9 mouse cellular contexts compared by ENCODE assay signal in genomic region chr7:25282731-25283211, GRCm38 (mm10). TPM values are rescaled to one million over a fixed set of nuclear protein-coding genes. Genes with fewer than 3 reads are reported as not detected.
DNase-seq lines count a peak whose midpoint lies in the region; ATAC-seq and TF ChIP-seq lines count a peak whose summit lies in the region.
"Had no signal": no experiment of that assay in that cellular context is flagged by ENCODE, and none has a peak within 500 bp of the region (broad histone marks: within the 10 kb centered on the region; RNA-seq: fewer than 3 reads in every experiment).

No protein-coding gene starts in this region.

- no peak for ATAC-seq in cerebellum, adult (ENCODE audit: insufficient number of reproducible peaks, low FRiP score, low TSS enrichment)
- no peak for ATAC-seq in embryonic facial prominence, embryonic 13.5 days (ENCODE audit: insufficient number of reproducible peaks, insufficient read depth, low FRiP score, low TSS enrichment, low read depth)
- ATAC-seq in limb, embryonic 15.5 days (ENCODE audit: insufficient number of reproducible peaks, low FRiP score, low TSS enrichment, low read depth): no peak
- ATAC-seq in midbrain, postnatal 0 days (ENCODE audit: low FRiP score): no peak

- peak overlapping the region; percentile 96 for H3K9ac ChIP-seq in ES-E14 (ENCODE audit: insufficient read depth, low read depth, low read length, poor library complexity, severe bottlenecking)
- peak overlapping the region; percentile 89 for H3K9ac ChIP-seq in embryonic facial prominence, embryonic 13.5 days
- peak overlapping the region; percentile 61 for H3K9ac ChIP-seq in limb, embryonic 15.5 days
- H3K9ac ChIP-seq in midbrain, postnatal 0 days (replicated peaks; ENCODE audit: low read length, poor library complexity, severe bottlenecking): peak overlapping the region; percentile 72

- peak overlapping the region; percentile 98 for H3K27ac ChIP-seq in ES-E14 (ENCODE audit: insufficient read depth, low read depth, low read length, poor library complexity, severe bottlenecking)
- peak overlapping the region; percentile 100 for H3K27ac ChIP-seq in embryonic facial prominence, embryonic 13.5 days
- peak overlapping the region; percentile 98 for H3K27ac ChIP-seq in hindbrain, embryonic 10.5 days
- peak overlapping the region; percentile 100 for H3K27ac ChIP-seq in limb, embryonic 15.5 days
- peak overlapping the region; percentile 99 for H3K27ac ChIP-seq in midbrain, postnatal 0 days (ENCODE audit: low read depth, low read length)

- no peak for TF ChIP-seq CTCF in midbrain, postnatal 0 days (IDR thresholded peaks at IDR 0.05)

- WGBS in embryonic facial prominence, embryonic 13.5 days: under 1% methylated on average over 34 of the region's 36 CpGs
- WGBS in hindbrain, embryonic 10.5 days: under 1% methylated on average over 36 of the region's 36 CpGs
- WGBS in limb, embryonic 15.5 days: under 1% methylated on average over 28 of the region's 36 CpGs
- WGBS in midbrain, postnatal 0 days: under 1% methylated on average over 26 of the region's 36 CpGs

- H3K4me2 ChIP-seq in embryonic facial prominence, embryonic 13.5 days: peak overlapping the region; percentile 92
- H3K4me2 ChIP-seq in limb, embryonic 15.5 days: peak overlapping the region; percentile 78
- H3K4me2 ChIP-seq in midbrain, postnatal 0 days (ENCODE audit: low read depth, low read length, poor library complexity, severe bottlenecking): peak overlapping the region; percentile 89

- no peaks in the 10 kb centered on the region for H3K9me3 ChIP-seq in ES-E14 (ENCODE audit: control insufficient read depth, insufficient read depth, low read depth, low read length)
- no peaks in the 10 kb centered on the region for H3K9me3 ChIP-seq in embryonic facial prominence, embryonic 13.5 days
- no peaks in the 10 kb centered on the region for H3K9me3 ChIP-seq in hindbrain, embryonic 10.5 days
- H3K9me3 ChIP-seq in limb, embryonic 15.5 days: no peaks in the 10 kb centered on the region
- H3K9me3 ChIP-seq in midbrain, postnatal 0 days (ENCODE audit: low read length): no peaks in the 10 kb centered on the region

- H3K4me1 ChIP-seq in ES-E14 (ENCODE audit: control insufficient read depth in 2 of 2, insufficient read depth in 2 of 2, low read length in 2 of 2, poor library complexity in 1 of 2): peaks cover 15 to 31% of the 10 kb centered on the region in 2 experiments; a peak in 2 of 4 replicates
- peaks cover 51% of the 10 kb centered on the region for H3K4me1 ChIP-seq in embryonic facial prominence, embryonic 13.5 days
- peaks cover 68% of the 10 kb centered on the region for H3K4me1 ChIP-seq in hindbrain, embryonic 10.5 days (replicated peaks)
- peaks cover 54% of the 10 kb centered on the region for H3K4me1 ChIP-seq in limb, embryonic 15.5 days
- peaks cover 42% of the 10 kb centered on the region for H3K4me1 ChIP-seq in midbrain, postnatal 0 days (ENCODE audit: insufficient read depth, low read length)

- in situ Hi-C loops in ES-E14 (cut with MboI; ENCODE audit: low sequenced_read_pairs in 2 of 2, unreplicated experiment in 2 of 2): no loop called here

- DNase-seq in cerebellum, adult 11 months: peak; percentile 72
- DNase-seq in ES-E14 (ENCODE audit: low read depth, low spot score): no peak
- peak; percentile 66 for DNase-seq in hindbrain, embryonic 10.5 days (ENCODE audit: low spot score)
- DNase-seq in midbrain, postnatal 0 days (ENCODE audit: low spot score): peak; percentile 64
- no peak for DNase-seq in ovary, postnatal 14 days (ENCODE audit: low spot score)

- H3K36me3 ChIP-seq in ES-E14 (ENCODE audit: control insufficient read depth, insufficient read depth, low read length, poor library complexity, severe bottlenecking): peaks cover 31% of the 10 kb centered on the region
- H3K36me3 ChIP-seq in embryonic facial prominence, embryonic 13.5 days: peaks cover 34% of the 10 kb centered on the region
- H3K36me3 ChIP-seq in hindbrain, embryonic 10.5 days: peaks cover 35% of the 10 kb centered on the region
- H3K36me3 ChIP-seq in limb, embryonic 15.5 days: peaks cover 33% of the 10 kb centered on the region
- peaks cover 30% of the 10 kb centered on the region for H3K36me3 ChIP-seq in midbrain, postnatal 0 days (ENCODE audit: insufficient read depth, low read length)

- H3K27me3 ChIP-seq in embryonic facial prominence, embryonic 13.5 days: no peaks in the 10 kb centered on the region
- H3K27me3 ChIP-seq in hindbrain, embryonic 10.5 days (ENCODE audit: insufficient read depth, poor library complexity, severe bottlenecking): no peaks in the 10 kb centered on the region
- H3K27me3 ChIP-seq in limb, embryonic 15.5 days: no peaks in the 10 kb centered on the region
- no peaks in the 10 kb centered on the region for H3K27me3 ChIP-seq in midbrain, postnatal 0 days (ENCODE audit: insufficient read depth, low read length)

- peak overlapping the region; percentile 82 to 95 for H3K4me3 ChIP-seq in ES-E14 (ENCODE audit: insufficient read depth in 1 of 2, low read depth in 1 of 2, low read length in 2 of 2, poor library complexity in 1 of 2, severe bottlenecking in 1 of 2)
- peak overlapping the region; percentile 85 for H3K4me3 ChIP-seq in embryonic facial prominence, embryonic 13.5 days
- peak overlapping the region; percentile 85 for H3K4me3 ChIP-seq in hindbrain, embryonic 10.5 days
- H3K4me3 ChIP-seq in limb, embryonic 15.5 days: peak overlapping the region; percentile 78
- peak overlapping the region; percentile 75 for H3K4me3 ChIP-seq in midbrain, postnatal 0 days (ENCODE audit: low read depth, low read length)

TF ChIP-seq in ES-E14, 5 proteins besides CTCF, POLR2A, EP300 and RAD21:
- TF ChIP-seq ZC3H11A (IDR thresholded peaks at IDR 0.05; ENCODE audit: borderline replicate concordance, low read depth, low read length) (no peak), HCFC1 (IDR thresholded peaks at IDR 0.05; ENCODE audit: borderline replicate concordance, insufficient read depth, low read length) (0 out of 2 replicates have a peak, but pooled peaks have one; percentile 8), CHD2 (IDR thresholded peaks at IDR 0.05; ENCODE audit: low read depth, low read length) (no peak), ZNF384 (IDR thresholded peaks at IDR 0.05; ENCODE audit: low read depth, low read length) (no peak), MAFK (IDR thresholded peaks at IDR 0.05; ENCODE audit: insufficient read depth, low read depth, low read length) (no peak)

RNA-seq across cellular contexts. Expression of gene Pafah1b3, which starts 15.0 kb away (rescaled TPM):
- total RNA-seq in ES-E14 (2012; rRNA removed): 76.5 and 83.2 TPM in 2 replicates
- polyA plus RNA-seq in embryonic facial prominence, embryonic 13.5 days (2015; fragmentation: Nextera tagmentation; extraction: Ambion mirVana): 315 and 322 TPM in 2 replicates
- 271 and 384 TPM in 2 replicates for polyA plus RNA-seq in hindbrain, embryonic 10.5 days (2016; fragmentation: Nextera tagmentation; extraction: Ambion mirVana)
- 176 and 198 TPM in 2 replicates for polyA plus RNA-seq in limb, embryonic 15.5 days (2015; fragmentation: Nextera tagmentation; extraction: Ambion mirVana)
- total RNA-seq in midbrain, postnatal 0 days (2014; rRNA removed): 595 and 661 TPM in 2 replicates
- polyA plus RNA-seq in midbrain, postnatal 0 days (2015; fragmentation: Nextera tagmentation; extraction: Ambion mirVana): 604 and 629 TPM in 2 replicates

RNA-seq across cellular contexts. Expression of gene Cic, which starts 15.3 kb away (rescaled TPM):
- total RNA-seq in ES-E14 (2012; rRNA removed): 68.4 and 72.4 TPM in 2 replicates
- polyA plus RNA-seq in embryonic facial prominence, embryonic 13.5 days (2015; fragmentation: Nextera tagmentation; extraction: Ambion mirVana): 46.2 and 47.4 TPM in 2 replicates
- 23.2 and 23.5 TPM in 2 replicates for polyA plus RNA-seq in hindbrain, embryonic 10.5 days (2016; fragmentation: Nextera tagmentation; extraction: Ambion mirVana)
- 40.3 and 42.5 TPM in 2 replicates for polyA plus RNA-seq in limb, embryonic 15.5 days (2015; fragmentation: Nextera tagmentation; extraction: Ambion mirVana)
- 145 and 146 TPM in 2 replicates for total RNA-seq in midbrain, postnatal 0 days (2014; rRNA removed)
- polyA plus RNA-seq in midbrain, postnatal 0 days (2015; fragmentation: Nextera tagmentation; extraction: Ambion mirVana): 26.8 and 31.9 TPM in 2 replicates

RNA-seq across cellular contexts. Expression of gene Prr19, which starts 18.4 kb away (rescaled TPM):
- 4.3 and 5.7 TPM in 2 replicates for total RNA-seq in ES-E14 (2012; rRNA removed)
- 0.60 and 0.92 TPM in 2 replicates for polyA plus RNA-seq in embryonic facial prominence, embryonic 13.5 days (2015; fragmentation: Nextera tagmentation; extraction: Ambion mirVana)
- 1.2 and 2.1 TPM in 2 replicates for polyA plus RNA-seq in hindbrain, embryonic 10.5 days (2016; fragmentation: Nextera tagmentation; extraction: Ambion mirVana)
- polyA plus RNA-seq in limb, embryonic 15.5 days (2015; fragmentation: Nextera tagmentation; extraction: Ambion mirVana): 0.32 and 0.40 TPM in 2 replicates
- 2.0 and 2.5 TPM in 2 replicates for total RNA-seq in midbrain, postnatal 0 days (2014; rRNA removed)
- 5.7 and 7.0 TPM in 2 replicates for polyA plus RNA-seq in midbrain, postnatal 0 days (2015; fragmentation: Nextera tagmentation; extraction: Ambion mirVana)
- polyA plus RNA-seq: large intestine, adult 2 months had no signal

RNA-seq across cellular contexts. Expression of gene Tmem145, which starts 23.1 kb away (rescaled TPM):
- 1.2 and 1.7 TPM in 2 replicates for total RNA-seq in ES-E14 (2012; rRNA removed)
- polyA plus RNA-seq in embryonic facial prominence, embryonic 13.5 days (2015; fragmentation: Nextera tagmentation; extraction: Ambion mirVana): 2.2 and 2.5 TPM in 2 replicates
- polyA plus RNA-seq in hindbrain, embryonic 10.5 days (2016; fragmentation: Nextera tagmentation; extraction: Ambion mirVana): 2.5 and 9.1 TPM in 2 replicates
- polyA plus RNA-seq in limb, embryonic 15.5 days (2015; fragmentation: Nextera tagmentation; extraction: Ambion mirVana): 0.50 and 0.61 TPM in 2 replicates
- 105 and 106 TPM in 2 replicates for total RNA-seq in midbrain, postnatal 0 days (2014; rRNA removed)
- 131 and 143 TPM in 2 replicates for polyA plus RNA-seq in midbrain, postnatal 0 days (2015; fragmentation: Nextera tagmentation; extraction: Ambion mirVana)

RNA-seq across cellular contexts. Expression of gene Erf, which starts 32.2 kb away (rescaled TPM):
- total RNA-seq in ES-E14 (2012; rRNA removed): 82.2 and 87.1 TPM in 2 replicates
- polyA plus RNA-seq in embryonic facial prominence, embryonic 13.5 days (2015; fragmentation: Nextera tagmentation; extraction: Ambion mirVana): 22.2 and 25.3 TPM in 2 replicates
- 8.0 and 8.6 TPM in 2 replicates for polyA plus RNA-seq in hindbrain, embryonic 10.5 days (2016; fragmentation: Nextera tagmentation; extraction: Ambion mirVana)
- 20.8 and 24.4 TPM in 2 replicates for polyA plus RNA-seq in limb, embryonic 15.5 days (2015; fragmentation: Nextera tagmentation; extraction: Ambion mirVana)
- total RNA-seq in midbrain, postnatal 0 days (2014; rRNA removed): 15.8 TPM in 2 replicates
- 2.2 and 3.0 TPM in 2 replicates for polyA plus RNA-seq in midbrain, postnatal 0 days (2015; fragmentation: Nextera tagmentation; extraction: Ambion mirVana)

Comparison
In these comparisons a context has a peak if more than half of its experiments do, and no peak if none do; other contexts are left out.
1. DNase-seq: peak in cerebellum, adult 11 months (single experiment), hindbrain, embryonic 10.5 days (single experiment) and midbrain, postnatal 0 days (single experiment); none in ES-E14 (single experiment) and ovary, postnatal 14 days (single experiment).
2. Peak in every context shown above with its lines, with median percentiles within 50 percentile points of each other: H3K27ac ChIP-seq, H3K4me3 ChIP-seq, H3K9ac ChIP-seq and H3K4me2 ChIP-seq.